In the genomic region with DNA sequence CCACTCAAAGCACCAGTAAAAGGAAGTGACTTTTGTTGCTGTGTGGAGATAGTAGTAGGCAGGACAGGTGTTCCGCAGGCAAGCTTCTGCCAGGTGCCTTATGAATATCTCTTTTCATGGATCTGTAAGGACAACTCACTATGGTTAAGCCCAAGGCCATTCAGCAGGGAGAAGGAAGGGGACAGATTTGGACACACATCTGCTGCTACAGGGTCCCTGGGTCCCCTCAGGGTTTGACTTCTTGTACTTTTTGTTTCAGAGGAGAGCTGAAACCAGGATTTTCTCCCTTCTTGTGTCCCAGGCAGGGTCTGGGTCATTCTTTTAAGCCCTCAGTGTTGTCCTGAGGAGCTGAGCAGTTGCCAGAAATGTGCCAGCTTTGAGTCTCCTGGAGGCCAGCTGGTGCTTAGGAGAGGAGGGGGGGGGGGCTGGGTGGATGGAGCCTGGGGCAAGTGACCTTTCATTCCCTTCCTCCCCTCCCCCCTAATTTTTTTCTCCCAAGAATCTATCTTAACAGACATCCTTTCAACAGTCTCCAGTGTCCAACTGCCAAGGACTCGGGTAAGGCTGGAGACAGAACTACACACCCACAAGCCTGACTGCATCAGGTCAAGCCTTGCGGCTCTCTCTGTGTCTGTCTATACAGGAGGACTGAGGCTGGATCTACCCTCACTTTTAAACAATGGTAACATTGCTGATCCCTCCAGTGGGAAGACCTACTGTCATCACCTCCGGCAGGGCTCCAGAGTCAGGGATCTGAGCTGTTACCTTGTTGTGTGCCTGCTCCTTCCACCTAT, we compare ENCODE assay signal across 18 mouse cellular contexts. TPM values are rescaled to one million over a fixed set of nuclear protein-coding genes. Genes with fewer than 3 reads are reported as not detected.
DNase-seq lines count a peak whose midpoint lies in the region; ATAC-seq and TF ChIP-seq lines count a peak whose summit lies in the region.
"Had no signal": no experiment of that assay in that cellular context is flagged by ENCODE, and none has a peak within 500 bp of the region (broad histone marks: within the 10 kb centered on the region; RNA-seq: fewer than 3 reads in every experiment).

No protein-coding gene starts in this region.

- no peak for ATAC-seq in forebrain, embryonic 12.5 days (ENCODE audit: low FRiP score)
- ATAC-seq in hindbrain, embryonic 16.5 days, result peak; percentile 53
- peak; percentile 11; the same call in 1 of the 2 replicates for ATAC-seq in neural tube, embryonic 12.5 days (ENCODE audit: low FRiP score, low read depth)
- no peak for ATAC-seq in lung, postnatal 0 days
- no peak for ATAC-seq in megakaryocyte-erythroid progenitor cell, adult 5-6 weeks (replicated peaks; ENCODE audit: low FRiP score, low TSS enrichment, poor library complexity, severe bottlenecking)
- ATAC-seq: inflammation-experienced regulatory T-cells, adult 6 months had no signal

- no peak overlapping the region for H3K4me2 ChIP-seq in forebrain, embryonic 12.5 days
- H3K4me2 ChIP-seq in hindbrain, embryonic 16.5 days (ENCODE audit: low read length), result no peak overlapping the region
- no peak overlapping the region for H3K4me2 ChIP-seq in neural tube, embryonic 12.5 days (replicated peaks)
- no peak overlapping the region for H3K4me2 ChIP-seq in lung, postnatal 0 days (replicated peaks; ENCODE audit: low read depth, low read length)
- H3K4me2 ChIP-seq: heart, embryonic 13.5 days; limb, embryonic 12.5 days; lung, embryonic 14.5 days had no signal

- no peak for TF ChIP-seq EP300 in lung, postnatal 0 days (IDR thresholded peaks at IDR 0.05)

- TF ChIP-seq CTCF in lung, postnatal 0 days (IDR thresholded peaks at IDR 0.05), result no peak

- DNase-seq in forebrain, embryonic 10.5 days (ENCODE audit: extremely low spot score, low spot score), result peak; percentile 20
- peak; percentile 34 for DNase-seq in embryo, embryonic 11 days
- DNase-seq in lung, postnatal 0 days (ENCODE audit: low spot score), result no peak
- DNase-seq in B cell, adult 2 months, result no peak
- DNase-seq: adrenal gland, postnatal 14 days; cerebellum, adult 11 months; lung, embryonic 14.5 days; right cerebral cortex, postnatal 14 days had no signal

- WGBS in forebrain, embryonic 10.5 days, result 29% methylated on average over 4 of the region's 4 CpGs
- WGBS in forebrain, embryonic 12.5 days, result 38% methylated on average over 4 of the region's 4 CpGs
- WGBS in hindbrain, embryonic 16.5 days, result 47% methylated on average over 4 of the region's 4 CpGs
- WGBS in neural tube, embryonic 12.5 days, result 42% methylated on average over 4 of the region's 4 CpGs
- 42% methylated on average over 4 of the region's 4 CpGs for WGBS in lung, postnatal 0 days

- H3K9me3 ChIP-seq in forebrain, embryonic 10.5 days, result no peaks in the 10 kb centered on the region
- H3K9me3 ChIP-seq in forebrain, embryonic 12.5 days, result no peaks in the 10 kb centered on the region
- no peaks in the 10 kb centered on the region for H3K9me3 ChIP-seq in hindbrain, embryonic 16.5 days (ENCODE audit: control insufficient read depth, low read length)
- H3K9me3 ChIP-seq in neural tube, embryonic 12.5 days, result no peaks in the 10 kb centered on the region
- no peaks in the 10 kb centered on the region for H3K9me3 ChIP-seq in lung, postnatal 0 days (ENCODE audit: low read length)
- H3K9me3 ChIP-seq: heart, embryonic 13.5 days; limb, embryonic 12.5 days had no signal

- H3K27me3 ChIP-seq in forebrain, embryonic 10.5 days (ENCODE audit: poor library complexity, severe bottlenecking), result no peaks in the 10 kb centered on the region
- no peaks in the 10 kb centered on the region for H3K27me3 ChIP-seq in forebrain, embryonic 12.5 days
- no peaks in the 10 kb centered on the region for H3K27me3 ChIP-seq in hindbrain, embryonic 16.5 days (replicated peaks; ENCODE audit: control insufficient read depth, insufficient read depth, low read length)
- no peaks in the 10 kb centered on the region for H3K27me3 ChIP-seq in neural tube, embryonic 12.5 days (replicated peaks)
- H3K27me3 ChIP-seq in lung, postnatal 0 days (replicated peaks; ENCODE audit: insufficient read depth, low read length), result no peaks in the 10 kb centered on the region
- H3K27me3 ChIP-seq: heart, embryonic 13.5 days; limb, embryonic 12.5 days had no signal

- H3K9ac ChIP-seq in forebrain, embryonic 12.5 days, result no peak overlapping the region
- H3K9ac ChIP-seq in hindbrain, embryonic 16.5 days (ENCODE audit: low read depth, low read length), result no peak overlapping the region
- no peak overlapping the region for H3K9ac ChIP-seq in neural tube, embryonic 12.5 days
- H3K9ac ChIP-seq in lung, postnatal 0 days (replicated peaks; ENCODE audit: low read depth), result no peak overlapping the region
- H3K9ac ChIP-seq: heart, embryonic 13.5 days; limb, embryonic 12.5 days; lung, embryonic 14.5 days had no signal

- H3K4me3 ChIP-seq in forebrain, embryonic 10.5 days, result no peak overlapping the region
- H3K4me3 ChIP-seq in forebrain, embryonic 12.5 days (replicated peaks), result no peak overlapping the region
- H3K4me3 ChIP-seq in hindbrain, embryonic 16.5 days (ENCODE audit: low read length), result no peak overlapping the region
- no peak overlapping the region for H3K4me3 ChIP-seq in neural tube, embryonic 12.5 days
- H3K4me3 ChIP-seq in lung, postnatal 0 days (ENCODE audit: low read depth, low read length), result no peak overlapping the region
- H3K4me3 ChIP-seq: heart, embryonic 13.5 days; limb, embryonic 12.5 days; myocyte had no signal

- peaks cover 37% of the 10 kb centered on the region for H3K4me1 ChIP-seq in forebrain, embryonic 10.5 days
- H3K4me1 ChIP-seq in forebrain, embryonic 12.5 days, result peaks cover 14% of the 10 kb centered on the region
- H3K4me1 ChIP-seq in hindbrain, embryonic 16.5 days (ENCODE audit: control insufficient read depth, insufficient read depth, low read depth, low read length), result peaks cover 8% of the 10 kb centered on the region; the same call in 1 of the 2 replicates
- H3K4me1 ChIP-seq in neural tube, embryonic 12.5 days, result peaks cover 8% of the 10 kb centered on the region
- H3K4me1 ChIP-seq in lung, postnatal 0 days (ENCODE audit: insufficient read depth, low read depth, low read length), result no peaks in the 10 kb centered on the region

- H3K36me3 ChIP-seq in forebrain, embryonic 10.5 days (replicated peaks), result no peaks in the 10 kb centered on the region
- H3K36me3 ChIP-seq in forebrain, embryonic 12.5 days (replicated peaks), result no peaks in the 10 kb centered on the region
- no peaks in the 10 kb centered on the region for H3K36me3 ChIP-seq in hindbrain, embryonic 16.5 days (ENCODE audit: control insufficient read depth, insufficient read depth, low read length)
- no peaks in the 10 kb centered on the region for H3K36me3 ChIP-seq in neural tube, embryonic 12.5 days
- H3K36me3 ChIP-seq in lung, postnatal 0 days (ENCODE audit: insufficient read depth, low read length), result no peaks in the 10 kb centered on the region
- H3K36me3 ChIP-seq: heart, embryonic 13.5 days; limb, embryonic 12.5 days had no signal

- H3K27ac ChIP-seq in forebrain, embryonic 10.5 days, result peak overlapping the region; percentile 60
- H3K27ac ChIP-seq in forebrain, embryonic 12.5 days, result no peak overlapping the region
- no peak overlapping the region for H3K27ac ChIP-seq in hindbrain, embryonic 16.5 days (ENCODE audit: low read depth, low read length)
- no peak overlapping the region for H3K27ac ChIP-seq in neural tube, embryonic 12.5 days
- H3K27ac ChIP-seq in lung, postnatal 0 days (ENCODE audit: low read length), result no peak overlapping the region
- H3K27ac ChIP-seq: heart, embryonic 13.5 days; limb, embryonic 12.5 days had no signal

RNA-seq across cellular contexts. Expression of gene Oit1, which starts 10.6 kb away (rescaled TPM):
- polyA plus RNA-seq in forebrain, embryonic 10.5 days (2016; fragmentation: Nextera tagmentation; extraction: Ambion mirVana), result 0.15 TPM in 1 of 2 replicates, not detected in the other
- polyA plus RNA-seq in forebrain, embryonic 12.5 days (2016; fragmentation: Nextera tagmentation; extraction: Ambion mirVana), result not detected in 2 replicates
- polyA plus RNA-seq in hindbrain, embryonic 16.5 days (2015; fragmentation: Nextera tagmentation; extraction: Ambion mirVana), result not detected in 2 replicates
- not detected in 2 replicates for polyA plus RNA-seq in neural tube, embryonic 12.5 days (2016; fragmentation: Nextera tagmentation; extraction: Ambion mirVana)
- polyA plus RNA-seq in lung, postnatal 0 days (2015; fragmentation: Nextera tagmentation; extraction: Ambion mirVana), result 2.6 and 2.7 TPM in 2 replicates
- not detected in 2 replicates for total RNA-seq in megakaryocyte-erythroid progenitor cell, adult 5-6 weeks (2014; fragmentation: Nextera tagmentation)
- not detected in 2 replicates for total RNA-seq in megakaryocyte-erythroid progenitor cell, adult 5-6 weeks (2017)
- total RNA-seq: adrenal gland, postnatal 14 days; gastrocnemius, postnatal 14 days; layer of hippocampus, adult 8-10 months had no signal
- polyA plus RNA-seq: heart, embryonic 13.5 days; inflammation-experienced regulatory T-cells, adult 6 months; limb, embryonic 12.5 days; myocyte had no signal

RNA-seq across cellular contexts. Expression of gene Fam107a, which starts 50.1 kb away (rescaled TPM):
- polyA plus RNA-seq in forebrain, embryonic 10.5 days (2016; fragmentation: Nextera tagmentation; extraction: Ambion mirVana), result 0.61 and 0.66 TPM in 2 replicates
- polyA plus RNA-seq in forebrain, embryonic 12.5 days (2016; fragmentation: Nextera tagmentation; extraction: Ambion mirVana), result 0.43 and 0.60 TPM in 2 replicates
- polyA plus RNA-seq in hindbrain, embryonic 16.5 days (2015; fragmentation: Nextera tagmentation; extraction: Ambion mirVana), result 0.89 and 1.2 TPM in 2 replicates
- 0.75 and 1.0 TPM in 2 replicates for polyA plus RNA-seq in neural tube, embryonic 12.5 days (2016; fragmentation: Nextera tagmentation; extraction: Ambion mirVana)
- 0.21 and 0.56 TPM in 2 replicates for polyA plus RNA-seq in lung, postnatal 0 days (2015; fragmentation: Nextera tagmentation; extraction: Ambion mirVana)
- not detected in 2 replicates for total RNA-seq in megakaryocyte-erythroid progenitor cell, adult 5-6 weeks (2014; fragmentation: Nextera tagmentation)
- total RNA-seq in megakaryocyte-erythroid progenitor cell, adult 5-6 weeks (2017), result not detected in 2 replicates
- polyA plus RNA-seq: inflammation-experienced regulatory T-cells, adult 6 months had no signal

Comparison
In these comparisons a context has a peak if more than half of its experiments do, and no peak if none do; other contexts are left out.
1. DNase-seq: peak in forebrain, embryonic 10.5 days (single experiment) and embryo, embryonic 11 days (single experiment); none in lung, postnatal 0 days (single experiment) and B cell, adult 2 months (0 of 2).
2. ATAC-seq: peak in hindbrain, embryonic 16.5 days (single experiment) and neural tube, embryonic 12.5 days (single experiment); none in forebrain, embryonic 12.5 days (single experiment), lung, postnatal 0 days (single experiment) and megakaryocyte-erythroid progenitor cell, adult 5-6 weeks (single experiment).